Mouse (Mus musculus) thymus, adult 2 months (tissue): ENCODE data around the gene Il18rap.

Source experiments
- CTCF ChIP-seq: fragments of 200-500 bp; IDR thresholded peaks from 2 replicates; pipeline ENCODE4 v1.5.1; 2012; ENCODE audit warnings: mild to moderate bottlenecking, control low read depth, low read length, moderate library complexity, borderline replicate concordance; ENCODE audit not compliant: control insufficient read depth, poor library complexity, insufficient read depth; ENCODE audit errors: extremely low read depth
- POLR2A ChIP-seq: fragments of 200-500 bp; IDR thresholded peaks from 2 replicates; pipeline ENCODE4 v1.6.1; 2012; ENCODE audit warnings: mild to moderate bottlenecking, low read length, control low read depth, moderate library complexity; ENCODE audit not compliant: control insufficient read depth, poor library complexity, insufficient read depth; ENCODE audit errors: extremely low read depth

DNA sequence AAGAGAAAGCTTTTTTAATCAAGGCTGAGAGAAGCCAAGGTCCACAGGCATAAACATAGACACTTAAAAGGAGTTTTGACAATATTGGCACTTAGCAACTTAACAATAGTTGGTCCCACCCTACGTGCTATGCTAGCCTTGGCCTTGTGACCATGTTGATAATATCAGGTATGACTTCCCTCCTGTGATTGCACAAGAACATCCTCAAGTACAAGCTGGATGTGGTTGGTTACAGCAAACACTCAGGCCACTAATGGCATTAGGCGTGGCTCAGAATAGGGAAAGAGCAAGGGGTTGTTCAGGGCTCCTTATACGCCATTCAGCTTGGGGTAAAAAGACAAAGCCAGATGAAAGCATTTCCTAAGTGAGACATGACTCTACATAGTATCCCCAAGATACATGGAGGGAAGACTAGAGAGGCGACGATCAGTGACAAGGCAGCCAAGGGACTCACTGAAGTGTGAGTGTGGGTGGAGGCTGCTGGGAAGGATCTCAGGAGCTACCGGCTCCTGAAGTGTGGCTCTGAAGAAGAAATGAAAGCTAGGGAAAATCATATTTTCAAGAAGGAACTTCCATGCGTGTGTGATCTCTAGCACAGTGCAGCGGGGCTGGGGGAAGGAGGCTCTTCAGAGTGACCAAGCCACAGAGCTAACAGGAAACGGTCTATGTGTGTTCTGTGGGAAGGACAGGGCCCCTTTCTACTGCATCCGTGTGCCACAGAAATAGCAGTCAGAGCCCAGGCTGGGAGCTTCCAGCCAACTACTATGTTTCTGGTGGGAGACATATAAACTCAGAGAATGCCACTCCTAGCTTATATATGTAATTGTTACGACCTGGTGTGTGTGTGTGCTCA lies 13.4 kb upstream of the Il18rap start:
- TF ChIP-seq CTCF (no peak), POLR2A (no peak)
